Mouse (Mus musculus): ENCODE measurements around the gene Ercc4.

Ercc4 gene

DNA sequence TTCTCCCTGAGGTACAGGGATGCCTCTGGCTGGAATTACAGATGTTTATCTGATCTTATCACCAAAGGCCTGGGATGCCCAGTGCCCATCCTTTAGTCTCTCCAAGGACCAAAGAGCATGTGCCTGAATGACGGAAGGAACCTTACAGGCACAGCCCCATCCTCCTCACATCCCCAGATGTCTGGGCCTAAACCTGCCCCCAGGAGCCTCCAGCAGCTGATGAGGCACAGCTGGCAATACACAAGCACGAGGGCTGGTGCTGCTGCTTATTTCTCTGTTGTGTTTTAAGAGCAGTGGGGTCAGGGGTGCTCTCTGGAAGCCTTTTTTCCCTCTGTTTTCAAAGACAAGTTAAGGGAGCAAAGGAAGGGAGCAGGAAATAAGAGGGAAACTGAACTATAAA, 89.7 kb downstream of the Ercc4 start:
- no peak for DNase-seq

Measured in kidney, adult 18-20 months (tissue).